ENCODE assay signal across 11 mouse cellular contexts in the genomic region with DNA sequence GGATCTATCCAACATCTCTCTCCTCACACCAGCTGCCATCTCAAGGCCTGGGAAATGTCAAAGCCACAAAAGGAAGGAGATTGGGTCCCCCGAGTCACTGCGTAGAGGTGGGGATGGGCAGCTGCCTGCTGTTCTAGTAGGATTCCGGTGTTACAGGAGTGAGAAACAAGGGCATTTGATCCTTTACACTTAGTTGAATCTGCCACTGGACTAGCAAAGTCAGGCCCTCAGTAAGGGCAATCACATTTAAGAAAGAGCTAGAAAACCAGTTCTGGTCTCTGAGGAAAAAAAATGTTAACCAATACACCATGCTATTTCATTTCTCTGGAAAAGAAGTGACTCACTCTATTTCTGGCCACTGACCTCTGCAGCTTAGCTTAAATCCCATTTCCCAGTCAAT. TPM values are rescaled to one million over a fixed set of nuclear protein-coding genes. Genes with fewer than 3 reads are reported as not detected.
"Had no signal": no experiment of that assay in that cellular context is flagged by ENCODE, and none has a peak within 500 bp of the region (broad histone marks: within the 10 kb centered on the region; RNA-seq: fewer than 3 reads in every experiment).

No protein-coding gene starts in this region.

- DNase-seq: kidney, postnatal 25 days; layer of hippocampus, postnatal 36 days; left cerebral cortex, postnatal 4 days; liver, postnatal 0 days; lung, embryonic 14.5 days; right cerebral cortex, adult 18-20 months; right cerebral cortex, postnatal 14 days; right cerebral cortex, postnatal 4 days; thymus, adult 2 months; thymus, postnatal 14 days; thymus, postnatal 4 days had no signal

RNA-seq across cellular contexts. Expression of a gene that starts 59.6 kb away (rescaled TPM):
- total RNA-seq: left cerebral cortex, postnatal 4 days had no signal
